Mouse (Mus musculus): ENCODE results near the gene Arhgef39. TPM values are rescaled to one million over a fixed set of nuclear protein-coding genes. Genes with fewer than 3 reads are reported as not detected.
A peak's percentile ranks its signal among the peaks of the same experiment; 100 is the strongest.
"Not testable (repeated sequence)": the region's sequence is repeated elsewhere in the genome, so short reads cannot be mapped to it uniquely, and the experiment has no call there.

Arhgef39 gene
- polyA plus RNA-seq, 1 experiment from 2014 or later = 47.2 TPM

- Histone ChIP-seq H3K4me1 (replicated peaks) (peaks cover 32% of the 10 kb centered on the region), H3K27ac (no peak overlapping the region), H3K9me3 (no peaks in the 10 kb centered on the region), H3K27me3 (ENCODE audit: insufficient read depth, poor library complexity, severe bottlenecking) (peaks cover 64% of the 10 kb centered on the region), H3K4me3 (no peak overlapping the region), H3K36me3 (no peaks in the 10 kb centered on the region)
- WGBS = 81% methylated on average over 6 of the region's 6 CpGs
- DNase-seq (ENCODE audit: low spot score) = no peak
Observed at GRCm38 (mm10) chr4:43503506-43503905, 4.0 kb upstream of the Arhgef39 start.

DNA sequence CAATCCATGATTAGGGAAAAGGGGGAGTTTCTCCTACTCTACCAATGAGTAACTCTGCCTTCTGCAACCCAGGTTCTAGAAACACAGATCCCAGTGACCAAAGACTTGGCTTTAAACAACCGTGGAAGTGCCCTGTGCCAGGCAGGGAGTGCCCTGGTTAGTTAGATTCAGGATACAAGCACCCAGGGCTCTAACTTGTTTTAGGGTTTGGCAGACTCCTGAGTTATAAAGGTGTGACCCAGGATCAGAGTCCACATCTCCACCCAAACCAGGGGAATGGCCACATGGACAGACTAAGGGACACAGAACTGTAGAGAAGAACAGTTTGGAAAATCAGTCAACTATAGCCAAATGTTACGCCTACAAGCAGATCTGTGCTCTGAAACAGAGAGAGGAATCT, 3.5 kb upstream of the Arhgef39 start:
- Histone ChIP-seq H3K4me1 (replicated peaks) (peaks cover 32% of the 10 kb centered on the region), H3K4me3 (no peak overlapping the region), H3K9me3 (no peaks in the 10 kb centered on the region), H3K27me3 (ENCODE audit: insufficient read depth, poor library complexity, severe bottlenecking) (peaks cover 59% of the 10 kb centered on the region), H3K36me3 (no peaks in the 10 kb centered on the region), H3K27ac (no peak overlapping the region)
- 78% methylated on average over 2 of the region's 2 CpGs for WGBS
- no peak for DNase-seq (ENCODE audit: low spot score)

- Histone ChIP-seq H3K4me1 (replicated peaks) (peaks cover 50% of the 10 kb centered on the region), H3K4me3 (peak overlapping the region; percentile 76), H3K36me3 (peaks cover 28% of the 10 kb centered on the region), H3K27me3 (ENCODE audit: insufficient read depth, poor library complexity, severe bottlenecking) (peaks cover 39% of the 10 kb centered on the region), H3K9me3 (no peaks in the 10 kb centered on the region), H3K27ac (peak overlapping the region; percentile 93)
- peak; percentile 57 for DNase-seq (ENCODE audit: low spot score)
- 14% methylated on average over 8 of the region's 8 CpGs for WGBS
Observed at GRCm38 (mm10) chr4:43498983-43499382, 512 bp downstream of the Arhgef39 start.

- WGBS = 77% methylated on average over 4 of the region's 4 CpGs
- peak overlapping the region; percentile 93; the same call in 1 of the 2 replicates for H3K27ac ChIP-seq
Observed at GRCm38 (mm10) chr4:43497946-43498345, 1.5 kb downstream of the Arhgef39 start.

GRCm38 (mm10) chr4:43497405-43497804, 2.1 kb downstream of the Arhgef39 start:
- Histone ChIP-seq H3K27me3 (ENCODE audit: insufficient read depth, poor library complexity, severe bottlenecking) (peaks cover 32% of the 10 kb centered on the region), H3K27ac (no peak overlapping the region), H3K36me3 (peaks cover 28% of the 10 kb centered on the region), H3K4me1 (replicated peaks) (peaks cover 55% of the 10 kb centered on the region), H3K9me3 (no peaks in the 10 kb centered on the region), H3K4me3 (no peak overlapping the region)
- no peak for DNase-seq (ENCODE audit: low spot score)
- 91% methylated on average over 8 of the region's 8 CpGs for WGBS

More at GRCm38 (mm10) chr4:43497946-43498345, 1.5 kb downstream of the Arhgef39 start:
- peaks cover 28% of the 10 kb centered on the region for H3K36me3 ChIP-seq
- H3K4me1 ChIP-seq (replicated peaks) = peaks cover 55% of the 10 kb centered on the region
- peak overlapping the region; percentile 76 for H3K4me3 ChIP-seq
- no peak for DNase-seq (ENCODE audit: low spot score)
- peaks cover 34% of the 10 kb centered on the region for H3K27me3 ChIP-seq (ENCODE audit: insufficient read depth, poor library complexity, severe bottlenecking)
- H3K9me3 ChIP-seq = no peaks in the 10 kb centered on the region

GRCm38 (mm10) chr4:43496587-43496986, 2.9 kb downstream of the Arhgef39 start:
- Histone ChIP-seq H3K4me3 (no peak overlapping the region), H3K9me3 (no peaks in the 10 kb centered on the region), H3K27me3 (ENCODE audit: insufficient read depth, poor library complexity, severe bottlenecking) (peaks cover 27% of the 10 kb centered on the region), H3K27ac (no peak overlapping the region), H3K36me3 (peaks cover 28% of the 10 kb centered on the region), H3K4me1 (replicated peaks) (peaks cover 55% of the 10 kb centered on the region)
- WGBS = 59% methylated on average over 6 of the region's 6 CpGs
- DNase-seq (ENCODE audit: low spot score) = no peak

DNA sequence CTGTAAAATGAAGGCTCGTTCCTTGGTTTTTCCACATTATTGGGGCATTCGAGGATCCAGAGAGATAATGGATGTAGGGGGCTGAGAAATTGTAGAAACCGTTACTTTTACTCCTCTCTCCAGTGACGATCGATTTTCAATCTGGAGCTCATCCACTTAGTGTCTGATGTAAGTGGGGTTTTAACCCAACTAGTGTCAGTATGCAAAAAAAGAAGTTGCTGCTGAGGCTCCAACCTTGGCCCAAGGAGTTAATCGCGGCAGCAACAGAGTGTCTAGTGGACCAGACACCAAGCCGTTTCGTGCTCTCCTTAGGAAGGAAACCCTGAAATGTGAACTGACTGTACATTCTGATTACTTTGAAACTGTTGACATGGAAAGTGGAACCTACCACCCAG, 5.7 kb downstream of the Arhgef39 start:
- WGBS = 4% methylated on average over 9 of the region's 9 CpGs
- 0 out of 2 replicates have a peak, but pooled peaks cover 4% of the 10 kb centered on the region for H3K9me3 ChIP-seq
- no peak for DNase-seq (ENCODE audit: low spot score)
- peaks cover 28% of the 10 kb centered on the region for H3K36me3 ChIP-seq
- H3K4me3 ChIP-seq = peak overlapping the region; percentile 82
- peaks cover 44% of the 10 kb centered on the region for H3K4me1 ChIP-seq (replicated peaks)
- H3K27me3 ChIP-seq (ENCODE audit: insufficient read depth, poor library complexity, severe bottlenecking) = peaks cover 6% of the 10 kb centered on the region; the same call in 1 of the 2 replicates
- H3K27ac ChIP-seq = peak overlapping the region; percentile 92

GRCm38 (mm10) chr4:43493186-43493845, 6.2 kb downstream of the Arhgef39 start:
- peak; percentile 97 for DNase-seq (ENCODE audit: low spot score)
- Histone ChIP-seq H3K27ac (peak overlapping the region; percentile 92), H3K9me3 (0 out of 2 replicates have a peak, but pooled peaks cover 6% of the 10 kb centered on the region), H3K4me3 (peak overlapping the region; percentile 82), H3K27me3 (ENCODE audit: insufficient read depth, poor library complexity, severe bottlenecking) (peaks cover 6% of the 10 kb centered on the region; the same call in 1 of the 2 replicates), H3K4me1 (replicated peaks) (peaks cover 39% of the 10 kb centered on the region), H3K36me3 (peaks cover 28% of the 10 kb centered on the region)
- under 1% methylated on average over 47 of the region's 47 CpGs for WGBS

GRCm38 (mm10) chr4:43492821-43493185, 6.7 kb downstream of the Arhgef39 start, which contains the start of gene Ccdc107:
Gene Ccdc107, plus strand, starts transcription at chr4:43492900.
- peaks cover 34% of the 10 kb centered on the region for H3K4me1 ChIP-seq (replicated peaks)
- H3K36me3 ChIP-seq = peaks cover 28% of the 10 kb centered on the region
- under 1% methylated on average over 25 of the region's 25 CpGs for WGBS
- peak within 1 kb of the TSS; percentile 82 for H3K4me3 ChIP-seq
- peaks cover 6% of the 10 kb centered on the region; the same call in 1 of the 2 replicates for H3K27me3 ChIP-seq (ENCODE audit: insufficient read depth, poor library complexity, severe bottlenecking)
- DNase-seq (ENCODE audit: low spot score) = peak; percentile 92
- H3K27ac ChIP-seq = peak within 1 kb of the TSS; percentile 92
- 0 out of 2 replicates have a peak, but pooled peaks cover 6% of the 10 kb centered on the region for H3K9me3 ChIP-seq

DNA sequence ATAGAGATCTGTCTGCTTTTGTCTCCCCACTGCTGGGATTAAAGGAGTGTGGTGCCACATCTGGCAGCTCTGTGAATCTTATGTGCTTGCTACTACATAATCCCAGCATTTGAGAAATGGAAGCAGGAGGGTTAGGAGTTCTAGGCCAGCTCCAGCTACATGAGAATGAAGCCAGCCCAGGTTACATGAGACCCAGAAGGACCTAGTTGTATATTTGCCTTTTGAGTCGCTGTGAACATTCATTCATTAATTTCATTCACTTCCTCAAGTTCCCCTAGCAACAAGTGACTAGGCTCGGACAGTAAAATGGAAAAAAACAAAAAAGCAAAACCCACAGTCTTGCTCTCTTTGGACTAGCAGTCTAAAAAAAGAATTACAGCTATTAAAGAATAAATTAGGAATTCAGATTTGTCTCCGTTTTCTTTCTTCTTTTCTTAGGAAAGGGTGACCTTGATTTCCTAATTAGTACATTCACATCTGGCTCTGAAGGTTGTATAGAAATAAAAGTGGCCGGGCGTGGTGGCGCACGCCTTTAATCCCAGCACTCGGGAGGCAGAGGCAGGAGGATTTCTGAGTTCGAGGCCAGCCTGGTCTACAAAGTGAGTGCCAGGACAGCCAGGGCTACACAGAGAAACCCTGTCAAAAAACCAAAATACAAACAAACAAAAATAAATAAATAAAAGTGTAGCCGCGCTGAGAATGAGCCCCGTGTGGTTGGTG, 7.2 kb downstream of the Arhgef39 start:
- H3K4me3 ChIP-seq = peak overlapping the region; percentile 82
- H3K9me3 ChIP-seq = 0 out of 2 replicates have a peak, but pooled peaks cover 6% of the 10 kb centered on the region
- peaks cover 6% of the 10 kb centered on the region; the same call in 1 of the 2 replicates for H3K27me3 ChIP-seq (ENCODE audit: insufficient read depth, poor library complexity, severe bottlenecking)
- peaks cover 23% of the 10 kb centered on the region for H3K36me3 ChIP-seq
- H3K27ac ChIP-seq = peak overlapping the region; percentile 92; the same call in 1 of the 2 replicates
- peaks cover 28% of the 10 kb centered on the region for H3K4me1 ChIP-seq (replicated peaks)
- no peak for DNase-seq (ENCODE audit: low spot score)
- 46% methylated on average over 12 of the region's 12 CpGs for WGBS

- Histone ChIP-seq H3K4me1 (replicated peaks) (peaks cover 18% of the 10 kb centered on the region), H3K27me3 (ENCODE audit: insufficient read depth, poor library complexity, severe bottlenecking) (peaks cover 6% of the 10 kb centered on the region; the same call in 1 of the 2 replicates), H3K4me3 (no peak overlapping the region), H3K36me3 (peaks cover 9% of the 10 kb centered on the region), H3K27ac (no peak overlapping the region), H3K9me3 (0 out of 2 replicates have a peak, but pooled peaks cover 6% of the 10 kb centered on the region)
- DNase-seq (ENCODE audit: low spot score) = no peak
- WGBS = 85% methylated on average over 5 of the region's 5 CpGs
Observed at GRCm38 (mm10) chr4:43490801-43491200, 8.7 kb downstream of the Arhgef39 start.

DNA sequence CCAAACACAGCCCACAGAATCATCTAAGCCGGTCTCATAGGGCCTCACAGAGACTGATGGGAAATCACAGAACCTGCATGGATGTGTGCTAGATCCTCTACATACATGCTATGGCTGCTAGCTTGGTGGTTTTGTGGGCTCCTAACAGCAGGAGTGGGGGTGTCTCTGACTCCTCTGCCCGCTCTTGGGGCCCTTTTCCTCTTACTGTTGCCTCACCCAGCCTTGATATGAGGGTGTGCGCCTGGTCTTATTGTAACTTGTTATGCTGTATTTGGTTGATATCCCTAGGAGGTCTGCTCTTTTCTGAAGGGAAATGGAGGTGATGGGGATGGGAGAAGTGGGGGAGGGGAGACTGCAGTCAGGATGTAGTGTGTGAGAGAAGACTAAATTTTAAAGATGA, 9.9 kb downstream of the Arhgef39 start:
- WGBS = 93% methylated on average over 3 of the region's 3 CpGs
- Histone ChIP-seq H3K27me3 (ENCODE audit: insufficient read depth, poor library complexity, severe bottlenecking) (no peaks in the 10 kb centered on the region), H3K27ac (no peak overlapping the region), H3K36me3 (no peaks in the 10 kb centered on the region), H3K4me3 (no peak overlapping the region), H3K9me3 (0 out of 2 replicates have a peak, but pooled peaks cover 6% of the 10 kb centered on the region), H3K4me1 (replicated peaks) (peaks cover 12% of the 10 kb centered on the region)
- DNase-seq (ENCODE audit: low spot score) = no peak

- 85% methylated on average over 5 of the region's 5 CpGs for WGBS
- H3K36me3 ChIP-seq; DNase-seq (ENCODE audit: low spot score); H3K9me3 ChIP-seq; H3K4me3 ChIP-seq; H3K27ac ChIP-seq; H3K27me3 ChIP-seq (ENCODE audit: insufficient read depth, poor library complexity, severe bottlenecking); H3K4me1 ChIP-seq (replicated peaks): not testable (repeated sequence)
Observed at GRCm38 (mm10) chr4:43485666-43486065, 13.8 kb downstream of the Arhgef39 start.

Measured in hindbrain, embryonic 10.5 days (tissue).